Mouse (Mus musculus) MEL (cell line): ENCODE measurements around the gene Ugt1a10. TPM values are rescaled to one million over a fixed set of nuclear protein-coding genes. Genes with fewer than 3 reads are reported as not detected.

Experiments used
- DNase-seq: peaks from one replicate; pipeline ENCODE4 v3.0.0; 2011; ENCODE audit warnings: low read depth, low spot score
- H3K27ac ChIP-seq: 2 replicates; pipeline ENCODE4 v1.5.1; 2012; ENCODE audit warnings: low read depth, mild to moderate bottlenecking, control low read depth, low read length, moderate library complexity; ENCODE audit not compliant: control insufficient read depth
- H3K27me3 ChIP-seq, 2 experiments: fragments of 150-350 bp in 1 of 2; sonication (generic) in 1 of 2; 2 replicates each; pipeline ENCODE4 v1.6.1; 2012; ENCODE audit warnings: low read length in 2 of 2, mild to moderate bottlenecking in 2 of 2, improper control_type of control experiment in 1 of 2, moderate library complexity in 1 of 2; ENCODE audit not compliant: insufficient read depth in 2 of 2, control insufficient read depth in 1 of 2
- H3K36me3 ChIP-seq, 2 experiments: 2 replicates each; pipeline ENCODE4 v1.6.1; 2012 to 2014; ENCODE audit warnings: low read length in 2 of 2, improper control_type of control experiment in 1 of 2, inconsistent platforms in 1 of 2, mild to moderate bottlenecking in 1 of 2; ENCODE audit not compliant: insufficient read depth in 2 of 2, control insufficient read depth in 1 of 2
- H3K4me1 ChIP-seq, 2 experiments: fragments of 150-350 bp in 1 of 2; sonication (generic) in 1 of 2; 2 replicates each; pipeline ENCODE4 v1.6.1; 2012; ENCODE audit warnings: low read length in 2 of 2, improper control_type of control experiment in 1 of 2, mild to moderate bottlenecking in 1 of 2; ENCODE audit not compliant: insufficient read depth in 2 of 2, control insufficient read depth in 1 of 2
- H3K4me3 ChIP-seq, 2 experiments: fragments of 150-350 bp in 1 of 2; sonication (generic) in 1 of 2; 2 replicates each; pipeline ENCODE4 v1.5.1; 2012; ENCODE audit warnings: low read depth in 2 of 2, low read length in 2 of 2, mild to moderate bottlenecking in 2 of 2, moderate library complexity in 2 of 2, control low read depth in 1 of 2, improper control_type of control experiment in 1 of 2; ENCODE audit not compliant: control insufficient read depth in 1 of 2, insufficient read depth in 1 of 2
- H3K79me2 ChIP-seq: 2 replicates; pipeline ENCODE4 v1.6.1; 2012; ENCODE audit warnings: mild to moderate bottlenecking, low read length, moderate library complexity; ENCODE audit not compliant: control insufficient read depth, poor library complexity, insufficient read depth
- H3K9ac ChIP-seq: 2 replicates; pipeline ENCODE4 v1.6.1; 2012; ENCODE audit warnings: low read depth, mild to moderate bottlenecking, control low read depth, low read length, moderate library complexity; ENCODE audit not compliant: control insufficient read depth, poor library complexity, severe bottlenecking
- H3K9me3 ChIP-seq: fragments of 150-350 bp; sonication (generic); replicated peaks from 2 replicates; pipeline ENCODE4 v1.6.1; 2012; ENCODE audit warnings: mild to moderate bottlenecking, low read length, improper control_type of control experiment, moderate library complexity; ENCODE audit not compliant: insufficient read depth
- GABPA ChIP-seq: IDR thresholded peaks from 2 replicates; pipeline ENCODE4 v1.6.1; 2012; ENCODE audit warnings: low read depth, mild to moderate bottlenecking, inconsistent platforms, low read length, improper control_type of control experiment, moderate library complexity
- GATA1 ChIP-seq: IDR thresholded peaks from 2 replicates; pipeline ENCODE4 v1.6.1; 2011; ENCODE audit warnings: low read depth, low read length, improper control_type of control experiment
- KAT2A ChIP-seq: conservative IDR thresholded peaks from 2 replicates; pipeline ENCODE4 v1.6.1; 2012; ENCODE audit warnings: low read depth, low read length, improper control_type of control experiment, inconsistent platforms
- MAFK ChIP-seq: IDR thresholded peaks from 2 replicates; pipeline ENCODE4 v1.6.1; 2011; ENCODE audit warnings: low read depth, mild to moderate bottlenecking, low read length, improper control_type of control experiment, borderline replicate concordance
- MAX ChIP-seq: IDR thresholded peaks from 2 replicates; pipeline ENCODE4 v1.6.1; 2011; ENCODE audit warnings: low read length, improper control_type of control experiment
- MYC ChIP-seq: IDR thresholded peaks from 2 replicates; pipeline ENCODE4 v1.6.1; 2011; ENCODE audit warnings: low read depth, mild to moderate bottlenecking, low read length, improper control_type of control experiment, moderate library complexity
- POLR2A ChIP-seq, 2 experiments: IDR thresholded peaks; 2 replicates each; pipeline ENCODE4 v1.6.1; 2011 to 2012; ENCODE audit warnings: low read length in 2 of 2, mild to moderate bottlenecking in 2 of 2, control low read depth in 1 of 2, improper control_type of control experiment in 1 of 2, low read depth in 1 of 2, moderate library complexity in 1 of 2; ENCODE audit not compliant: control insufficient read depth in 1 of 2, insufficient read depth in 1 of 2, poor library complexity in 1 of 2
- POLR2AphosphoS5 ChIP-seq: IDR thresholded peaks from 2 replicates; pipeline ENCODE4 v1.6.1; 2012; ENCODE audit warnings: low read depth, borderline replicate concordance, mild to moderate bottlenecking, inconsistent platforms, low read length, moderate library complexity, mixed read lengths
- SIN3A ChIP-seq: IDR thresholded peaks from 2 replicates; pipeline ENCODE4 v1.6.1; 2012; ENCODE audit warnings: low read length, improper control_type of control experiment, inconsistent platforms
- TAL1 ChIP-seq: IDR thresholded peaks from 2 replicates; pipeline ENCODE4 v1.6.1; 2012; ENCODE audit warnings: mild to moderate bottlenecking, inconsistent platforms, low read length, moderate library complexity, mixed read lengths
- TCF12 ChIP-seq: IDR thresholded peaks from 2 replicates; pipeline ENCODE4 v1.6.1; 2014; ENCODE audit warnings: low read depth, mild to moderate bottlenecking, inconsistent platforms, low read length, improper control_type of control experiment, moderate library complexity
- UBTF ChIP-seq: IDR thresholded peaks from 2 replicates; pipeline ENCODE4 v1.6.1; 2012; ENCODE audit warnings: low read depth, mild to moderate bottlenecking, inconsistent platforms, low read length, improper control_type of control experiment, moderate library complexity, borderline replicate concordance; ENCODE audit not compliant: insufficient read depth
- USF2 ChIP-seq, 2 experiments: IDR thresholded peaks; 2 replicates each; pipeline ENCODE4 v1.6.1; 2011 to 2012; ENCODE audit warnings: improper control_type of control experiment in 2 of 2, low read length in 2 of 2, borderline replicate concordance in 1 of 2, inconsistent platforms in 1 of 2, low read depth in 1 of 2, mild to moderate bottlenecking in 1 of 2; ENCODE audit not compliant: insufficient read depth in 1 of 2
- ZKSCAN1 ChIP-seq: IDR thresholded peaks from 2 replicates; pipeline ENCODE4 v1.6.1; 2012; ENCODE audit warnings: low read depth, mild to moderate bottlenecking, inconsistent platforms, low read length, improper control_type of control experiment, moderate library complexity
- ZNF384 ChIP-seq: IDR thresholded peaks from 2 replicates; pipeline ENCODE4 v1.6.1; 2012; ENCODE audit warnings: low read depth, mild to moderate bottlenecking, inconsistent platforms, low read length, improper control_type of control experiment
- polyA plus RNA-seq, 2 experiments: library from polyadenylated mRNA; stranded (reverse) in 1 of 2; unstranded in 1 of 2; fragments of >175 nt in 1 of 2; fragments of >200 nt in 1 of 2; gene quantifications; 2 replicates each; pipeline versions ENCODE4 v1.2.1 to v1.2.4; 2012; ENCODE audit warnings: low replicate concordance in 2 of 2, low read depth in 1 of 2; ENCODE audit not compliant: insufficient read length in 2 of 2, insufficient read depth in 1 of 2, missing spikeins in 1 of 2
- total RNA-seq: library from RNA; depleted of rRNA; stranded (reverse); fragments of 300-350 nt; gene quantifications from 2 replicates; pipeline ENCODE4 v1.2.3, GENCODE M21; 2012

The Ugt1a10 gene
- total and polyA plus RNA-seq, 3 experiments: not detected

DNA sequence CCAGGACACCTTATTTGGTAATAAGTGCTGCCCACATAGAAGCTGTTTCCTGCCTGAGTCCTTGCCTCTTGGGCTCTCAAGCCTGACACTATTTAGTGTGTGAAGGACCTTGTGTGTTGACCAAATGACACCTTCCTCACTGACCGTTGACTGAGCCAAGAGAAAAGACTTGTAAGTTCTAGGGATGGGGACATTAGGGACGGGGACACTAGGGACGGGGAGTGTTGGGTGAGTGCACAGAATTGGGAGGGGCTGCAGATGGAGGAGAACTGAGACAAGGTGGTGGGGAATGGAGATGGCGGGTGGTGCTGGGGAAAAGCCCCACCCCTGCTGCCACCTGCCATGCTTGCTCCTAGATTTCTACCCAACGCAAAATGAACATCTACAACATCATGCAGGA, 174.8 kb downstream of the Ugt1a10 start:
- Histone ChIP-seq H3K9me3 (no peaks in the 10 kb centered on the region), H3K79me2 (no peaks in the 10 kb centered on the region)

DNA sequence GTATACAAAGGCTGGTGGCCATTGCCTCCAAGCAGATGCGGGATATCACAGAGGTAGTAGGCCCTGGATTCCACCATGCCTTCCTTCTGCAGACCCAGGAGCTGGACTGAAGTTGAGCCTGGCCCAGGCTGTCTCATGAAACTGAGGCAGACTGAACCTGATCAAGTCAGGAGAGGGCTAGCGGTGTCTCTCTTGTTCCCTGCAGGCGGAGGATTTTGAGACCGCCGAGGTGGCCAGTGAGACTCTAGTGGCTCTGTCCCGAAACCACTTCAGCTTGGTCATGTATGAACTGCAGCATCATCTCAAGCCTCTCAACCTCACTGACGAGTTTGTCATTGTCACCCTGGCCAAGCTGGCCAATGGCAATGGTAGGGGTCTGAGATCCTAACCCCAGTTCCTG, 175.2 kb downstream of the Ugt1a10 start:
- Histone ChIP-seq H3K9me3 (no peaks in the 10 kb centered on the region), H3K27me3 (no peaks in the 10 kb centered on the region), H3K36me3 (no peaks in the 10 kb centered on the region), H3K9ac (no peak overlapping the region), H3K4me1 (no peaks in the 10 kb centered on the region), H3K79me2 (no peaks in the 10 kb centered on the region), H3K4me3 (no peak overlapping the region), H3K27ac (no peak overlapping the region)
- TF ChIP-seq MAFK (no peak), POLR2A (IDR thresholded peaks at IDR 0.05; ENCODE audit: control insufficient read depth in 1 of 2, insufficient read depth in 1 of 2, low read depth in 1 of 2, low read length in 2 of 2, poor library complexity in 1 of 2) (no peak), GATA1 (no peak), MAX (no peak), MYC (no peak), ZKSCAN1 (no peak), GABPA (no peak), UBTF (no peak), ZNF384 (no peak), SIN3A (no peak), TCF12 (no peak), KAT2A (no peak), USF2 (IDR thresholded peaks at IDR 0.05; ENCODE audit: borderline replicate concordance in 1 of 2, insufficient read depth in 1 of 2, low read depth in 1 of 2, low read length in 2 of 2) (no peak)
- DNase-seq: no peak

More for the DNA sequence above, 174.8 kb downstream of the Ugt1a10 start:
- H3K36me3 ChIP-seq: no peaks in the 10 kb centered on the region
- H3K27ac ChIP-seq: no peak overlapping the region
- no peak for TF ChIP-seq POLR2AphosphoS5
- 0 out of 2 replicates have a peak, but pooled peaks have one; percentile 1 for TF ChIP-seq TAL1
- H3K9ac ChIP-seq: no peak overlapping the region
- no peak overlapping the region for H3K4me3 ChIP-seq
- no peak for DNase-seq
- H3K4me1 ChIP-seq: no peaks in the 10 kb centered on the region
- no peaks in the 10 kb centered on the region for H3K27me3 ChIP-seq
